Mouse (Mus musculus) cerebellum, adult 2 months (tissue): Measurements from ENCODE around the gene Ptpa.

Experiments
- CTCF ChIP-seq: fragments of 200-500 bp; IDR thresholded peaks from 2 replicates; pipeline ENCODE4 v1.5.1; 2011; ENCODE audit warnings: low read depth, mild to moderate bottlenecking, control low read depth, low read length, moderate library complexity, borderline replicate concordance; ENCODE audit not compliant: insufficient read depth
- POLR2A ChIP-seq: fragments of 200-500 bp; IDR thresholded peaks from 2 replicates; pipeline ENCODE4 v1.6.1; 2011; ENCODE audit warnings: low read length, control low read depth, borderline replicate concordance; ENCODE audit not compliant: insufficient read depth

GRCm38 (mm10) chr2:30435326-30436155, 19.7 kb downstream of the Ptpa start:
- peak; percentile 99 for TF ChIP-seq CTCF
- TF ChIP-seq POLR2A, result no peak
